Mouse (Mus musculus) hindbrain, embryonic 10.5 days (tissue): ENCODE measurements around the gene Pola1. TPM values are rescaled to one million over a fixed set of nuclear protein-coding genes. Genes with fewer than 3 reads are reported as not detected.

Experiments
- DNase-seq: peaks from one replicate; pipeline ENCODE4 v3.0.0-alpha.2; 2017; ENCODE audit warnings: low spot score
- H3K27ac ChIP-seq: fragments of 300-500 bp; sonication (generic); 2 replicates; pipeline ENCODE4 v1.5.1; 2016; ENCODE audit warnings: mild to moderate bottlenecking, moderate library complexity
- H3K27me3 ChIP-seq: fragments of 300-500 bp; sonication (generic); 2 replicates; pipeline ENCODE4 v1.6.1; 2016; ENCODE audit warnings: mild to moderate bottlenecking; ENCODE audit not compliant: poor library complexity, insufficient read depth, severe bottlenecking
- H3K36me3 ChIP-seq: fragments of 300-500 bp; sonication (generic); 2 replicates; pipeline ENCODE4 v1.6.1; 2016; ENCODE audit warnings: mild to moderate bottlenecking, moderate library complexity
- H3K4me1 ChIP-seq: fragments of 300-500 bp; sonication (generic); replicated peaks from 2 replicates; pipeline ENCODE4 v1.6.1; 2016; ENCODE audit warnings: mild to moderate bottlenecking
- H3K4me3 ChIP-seq: fragments of 300-500 bp; sonication (generic); 2 replicates; pipeline ENCODE4 v1.5.1; 2016; ENCODE audit warnings: mild to moderate bottlenecking, moderate library complexity
- H3K9me3 ChIP-seq: fragments of 300-500 bp; sonication (generic); 2 replicates; pipeline ENCODE4 v1.6.1; 2016; ENCODE audit warnings: mild to moderate bottlenecking, moderate library complexity
- WGBS: fragments of 180-500 bp; shearing (Covaris S2); methylation state at CpG from one replicate; pipeline ENCODE4 v1.1.7; 2016; 5-methylcytosine and 5-hydroxymethylcytosine counted together
- polyA plus RNA-seq: library from polyadenylated mRNA; unstranded; fragments of >200 nt; fragmentation: Nextera tagmentation; extraction: Ambion mirVana; gene quantifications from 2 replicates; pipeline ENCODE4 v1.2.1, GENCODE M21; 2016

The Pola1 gene
- polyA plus RNA-seq, 1 experiment from 2014 or later, result 14.7 TPM

GRCm38 (mm10) chrX:93297001-93297441 lies 334.9 kb downstream of the Pola1 start:
- Histone ChIP-seq H3K36me3 (no peaks in the 10 kb centered on the region), H3K4me1 (peaks cover 9% of the 10 kb centered on the region), H3K27me3 (peaks cover 100% of the 10 kb centered on the region), H3K27ac (no peak overlapping the region), H3K4me3 (peak overlapping the region; percentile 38), H3K9me3 (no peaks in the 10 kb centered on the region; the same call in 1 of the 2 replicates)
- WGBS, result 16% methylated on average over 40 of the region's 40 CpGs
- DNase-seq, result peak; percentile 50

- peaks cover 9% of the 10 kb centered on the region for H3K4me1 ChIP-seq
- peak; percentile 6 for DNase-seq
- H3K9me3 ChIP-seq, result no peaks in the 10 kb centered on the region; the same call in 1 of the 2 replicates
- no peak overlapping the region for H3K4me3 ChIP-seq
- H3K27me3 ChIP-seq, result peaks cover 100% of the 10 kb centered on the region
- WGBS, result 16% methylated on average over 5 of the region's 5 CpGs
- H3K27ac ChIP-seq, result no peak overlapping the region
- no peaks in the 10 kb centered on the region for H3K36me3 ChIP-seq
Measured at GRCm38 (mm10) chrX:93295819-93296218, 336.1 kb downstream of the Pola1 start.

GRCm38 (mm10) chrX:93294736-93295490 lies 337.0 kb downstream of the Pola1 start:
- WGBS, result 19% methylated on average over 24 of the region's 25 CpGs
- Histone ChIP-seq H3K4me3 (no peak overlapping the region), H3K36me3 (no peaks in the 10 kb centered on the region), H3K9me3 (no peaks in the 10 kb centered on the region; the same call in 1 of the 2 replicates), H3K27ac (no peak overlapping the region), H3K27me3 (peaks cover 100% of the 10 kb centered on the region), H3K4me1 (peaks cover 9% of the 10 kb centered on the region)
- peak; percentile 25 for DNase-seq

DNA sequence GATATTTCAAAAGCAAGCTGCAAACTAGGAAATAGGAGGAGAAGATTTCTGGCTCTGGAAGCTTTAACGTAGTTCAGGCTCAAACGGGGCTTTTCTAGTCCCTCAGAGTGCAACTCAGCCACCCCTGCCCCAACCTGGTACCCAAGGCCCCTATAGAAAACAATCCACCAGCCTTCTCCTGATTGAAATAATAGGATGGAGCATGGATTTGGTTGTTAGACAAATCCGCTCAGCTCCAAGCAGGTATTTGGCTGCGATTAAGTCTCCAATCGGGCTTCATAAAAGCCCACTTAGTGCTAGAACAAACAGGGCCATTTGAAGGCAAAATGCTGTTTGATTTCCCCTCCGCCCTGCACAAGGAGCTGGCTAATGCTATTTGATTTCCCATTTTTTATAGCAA lies 339.9 kb downstream of the Pola1 start:
- Histone ChIP-seq H3K27me3 (peaks cover 100% of the 10 kb centered on the region), H3K27ac (no peak overlapping the region), H3K4me1 (peaks cover 16% of the 10 kb centered on the region), H3K4me3 (no peak overlapping the region), H3K9me3 (0 out of 2 replicates have a peak, but pooled peaks cover 3% of the 10 kb centered on the region), H3K36me3 (no peaks in the 10 kb centered on the region)
- no peak for DNase-seq
- WGBS, result 23% methylated on average over 6 of the region's 6 CpGs

GRCm38 (mm10) chrX:93289851-93290380 lies 342.0 kb downstream of the Pola1 start:
- Histone ChIP-seq H3K27ac (no peak overlapping the region), H3K4me1 (peaks cover 13% of the 10 kb centered on the region; the same call in 1 of the 2 replicates), H3K9me3 (0 out of 2 replicates have a peak, but pooled peaks cover 3% of the 10 kb centered on the region), H3K4me3 (no peak overlapping the region), H3K36me3 (no peaks in the 10 kb centered on the region), H3K27me3 (peaks cover 100% of the 10 kb centered on the region)
- WGBS, result 16% methylated on average over 12 of the region's 12 CpGs
- peak; percentile 36 for DNase-seq

- Histone ChIP-seq H3K27ac (no peak overlapping the region), H3K27me3 (peaks cover 100% of the 10 kb centered on the region)
Measured at GRCm38 (mm10) chrX:93289076-93289475, 342.9 kb downstream of the Pola1 start.

GRCm38 (mm10) chrX:93288339-93288738 lies 343.6 kb downstream of the Pola1 start:
- Histone ChIP-seq H3K36me3 (no peaks in the 10 kb centered on the region), H3K27me3 (peaks cover 98% of the 10 kb centered on the region), H3K27ac (no peak overlapping the region), H3K4me3 (peak overlapping the region; percentile 47), H3K9me3 (0 out of 2 replicates have a peak, but pooled peaks cover 3% of the 10 kb centered on the region), H3K4me1 (peaks cover 10% of the 10 kb centered on the region; the same call in 1 of the 2 replicates)
- WGBS, result 11% methylated on average over 37 of the region's 37 CpGs
- DNase-seq, result peak; percentile 26

More at GRCm38 (mm10) chrX:93289076-93289475, 342.9 kb downstream of the Pola1 start:
- Histone ChIP-seq H3K9me3 (0 out of 2 replicates have a peak, but pooled peaks cover 3% of the 10 kb centered on the region), H3K4me3 (peak overlapping the region; percentile 47), H3K36me3 (no peaks in the 10 kb centered on the region), H3K4me1 (peaks cover 10% of the 10 kb centered on the region; the same call in 1 of the 2 replicates)
- peak; percentile 39 for DNase-seq
- 20% methylated on average over 37 of the region's 37 CpGs for WGBS

DNA sequence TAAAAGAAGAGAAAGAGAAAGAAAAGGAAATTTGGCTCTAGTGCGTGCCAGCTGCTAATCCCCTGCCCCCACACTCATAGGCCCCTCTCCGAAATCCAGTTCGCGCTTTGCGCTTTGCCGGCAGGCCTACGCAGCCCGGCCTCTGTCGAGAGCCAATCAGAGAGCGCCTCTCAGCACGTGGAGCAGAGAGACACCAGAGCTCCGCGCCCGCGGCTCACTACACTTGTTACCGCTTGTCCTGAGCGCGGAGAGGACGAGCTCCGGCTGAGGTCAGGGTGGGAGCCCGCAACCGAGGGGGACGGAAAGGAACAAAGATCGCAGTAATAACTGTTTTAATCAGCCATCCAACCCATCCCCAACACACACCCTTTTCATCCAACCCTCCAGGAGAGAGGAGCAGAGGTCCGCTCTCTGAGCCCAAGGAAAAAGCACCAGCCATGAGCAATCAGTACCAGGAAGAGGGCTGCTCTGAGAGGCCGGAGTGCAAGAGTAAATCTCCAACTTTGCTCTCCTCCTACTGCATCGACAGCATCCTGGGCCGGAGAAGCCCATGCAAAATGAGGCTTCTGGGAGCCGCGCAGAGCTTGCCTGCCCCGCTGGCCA lies 345.6 kb downstream of the Pola1 start, which contains the start of gene Arx:
Gene Arx (plus strand): TSS at position 155 of the 603 bp plus-strand sequence.
- peaks cover 98% of the 10 kb centered on the region for H3K27me3 ChIP-seq

DNA sequence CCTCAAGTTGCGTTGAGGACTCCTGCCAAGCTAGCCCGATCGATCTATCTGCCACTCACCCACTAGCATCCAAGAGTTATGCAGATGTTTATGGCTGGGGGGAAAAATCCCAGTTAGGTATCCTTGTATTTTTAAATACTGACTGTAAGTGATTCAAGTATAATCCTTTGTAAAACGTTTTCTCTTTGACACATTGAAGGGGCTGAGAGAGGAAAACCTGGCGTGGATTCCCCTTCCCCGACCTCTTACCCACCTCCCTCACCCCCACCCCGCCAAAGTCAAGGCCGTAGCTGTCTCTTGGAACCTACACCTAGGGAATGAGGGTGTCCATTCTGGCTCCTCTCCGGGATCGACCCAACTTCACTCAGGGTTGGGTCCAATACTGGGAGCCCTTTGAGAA lies 346.9 kb downstream of the Pola1 start:
- no peak overlapping the region for H3K27ac ChIP-seq
- H3K36me3 ChIP-seq, result no peaks in the 10 kb centered on the region
- H3K4me1 ChIP-seq, result peaks cover 16% of the 10 kb centered on the region; the same call in 1 of the 2 replicates
- peaks cover 98% of the 10 kb centered on the region for H3K27me3 ChIP-seq
- no peak overlapping the region for H3K4me3 ChIP-seq
- 0 out of 2 replicates have a peak, but pooled peaks cover 3% of the 10 kb centered on the region for H3K9me3 ChIP-seq
- 29% methylated on average over 10 of the region's 10 CpGs for WGBS
- peak; percentile 3 for DNase-seq

More for the DNA sequence above, 345.6 kb downstream of the Pola1 start, which contains the start of gene Arx:
- Histone ChIP-seq H3K4me3 (peak within 1 kb of the TSS; percentile 34), H3K36me3 (no peaks in the 10 kb centered on the region), H3K9me3 (0 out of 2 replicates have a peak, but pooled peaks cover 3% of the 10 kb centered on the region), H3K27ac (no peak within 1 kb of the TSS), H3K4me1 (peaks cover 13% of the 10 kb centered on the region; the same call in 1 of the 2 replicates)
- peak; percentile 83 for DNase-seq
- 23% methylated on average over 31 of the region's 31 CpGs for WGBS

DNA sequence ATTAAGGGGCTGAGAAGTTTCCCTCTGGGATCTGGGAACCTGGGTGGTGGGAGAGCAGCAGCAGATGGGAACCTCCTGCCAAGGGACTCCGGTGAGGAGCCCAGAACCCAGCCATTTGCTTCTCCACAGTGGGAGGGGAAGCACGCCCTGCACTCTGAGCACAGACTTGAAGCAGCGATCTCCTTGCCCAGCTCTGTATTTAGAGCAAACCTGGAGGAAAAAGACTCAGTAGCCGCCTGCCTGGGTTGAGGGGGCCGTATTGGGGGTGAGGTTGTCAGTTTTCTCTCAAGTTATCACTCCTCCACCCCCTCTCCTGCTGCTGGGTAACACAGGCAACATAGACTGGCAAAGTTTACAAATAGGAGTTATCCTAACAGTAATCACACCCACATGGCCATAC lies 350.2 kb downstream of the Pola1 start:
- no peak overlapping the region for H3K27ac ChIP-seq
- no peaks in the 10 kb centered on the region for H3K9me3 ChIP-seq
- peak; percentile 20 for DNase-seq
- peak overlapping the region; percentile 29 for H3K4me3 ChIP-seq
- H3K36me3 ChIP-seq, result no peaks in the 10 kb centered on the region
- 0 out of 2 replicates have a peak, but pooled peaks cover 7% of the 10 kb centered on the region for H3K4me1 ChIP-seq
- WGBS, result 19% methylated on average over 5 of the region's 5 CpGs
- H3K27me3 ChIP-seq, result peaks cover 95% of the 10 kb centered on the region

GRCm38 (mm10) chrX:93281028-93281723 lies 350.8 kb downstream of the Pola1 start:
- WGBS, result 14% methylated on average over 23 of the region's 23 CpGs
- Histone ChIP-seq H3K9me3 (no peaks in the 10 kb centered on the region), H3K36me3 (no peaks in the 10 kb centered on the region), H3K4me1 (0 out of 2 replicates have a peak, but pooled peaks cover 7% of the 10 kb centered on the region), H3K27ac (no peak overlapping the region), H3K4me3 (peak overlapping the region; percentile 29), H3K27me3 (peaks cover 94% of the 10 kb centered on the region)
- DNase-seq, result peak; percentile 69

- DNase-seq, result no peak
- H3K27me3 ChIP-seq, result peaks cover 87% of the 10 kb centered on the region
Measured at GRCm38 (mm10) chrX:93279940-93280339, 352.0 kb downstream of the Pola1 start.

More at GRCm38 (mm10) chrX:93279940-93280339, 352.0 kb downstream of the Pola1 start:
- H3K36me3 ChIP-seq, result no peaks in the 10 kb centered on the region
- WGBS, result 39% methylated on average over 11 of the region's 11 CpGs
- H3K27ac ChIP-seq, result no peak overlapping the region
- no peak overlapping the region for H3K4me3 ChIP-seq
- H3K4me1 ChIP-seq, result 0 out of 2 replicates have a peak, but pooled peaks cover 7% of the 10 kb centered on the region
- no peaks in the 10 kb centered on the region for H3K9me3 ChIP-seq
